Mouse (Mus musculus) cerebellum, adult 2 months (tissue): ENCODE data around the gene Alk.

Source experiments
- CTCF ChIP-seq: fragments of 200-500 bp; IDR thresholded peaks from 2 replicates; pipeline ENCODE4 v1.5.1; 2011; ENCODE audit warnings: low read depth, mild to moderate bottlenecking, control low read depth, low read length, moderate library complexity, borderline replicate concordance; ENCODE audit not compliant: insufficient read depth
- POLR2A ChIP-seq: fragments of 200-500 bp; IDR thresholded peaks from 2 replicates; pipeline ENCODE4 v1.6.1; 2011; ENCODE audit warnings: low read length, control low read depth, borderline replicate concordance; ENCODE audit not compliant: insufficient read depth

GRCm38 (mm10) chr17:71867892-71868291 is 736.5 kb downstream of the Alk start:
- no peak for TF ChIP-seq CTCF
- TF ChIP-seq POLR2A, result no peak
